Mouse (Mus musculus): ENCODE results near the gene Btf3.

Gene Btf3

DNA sequence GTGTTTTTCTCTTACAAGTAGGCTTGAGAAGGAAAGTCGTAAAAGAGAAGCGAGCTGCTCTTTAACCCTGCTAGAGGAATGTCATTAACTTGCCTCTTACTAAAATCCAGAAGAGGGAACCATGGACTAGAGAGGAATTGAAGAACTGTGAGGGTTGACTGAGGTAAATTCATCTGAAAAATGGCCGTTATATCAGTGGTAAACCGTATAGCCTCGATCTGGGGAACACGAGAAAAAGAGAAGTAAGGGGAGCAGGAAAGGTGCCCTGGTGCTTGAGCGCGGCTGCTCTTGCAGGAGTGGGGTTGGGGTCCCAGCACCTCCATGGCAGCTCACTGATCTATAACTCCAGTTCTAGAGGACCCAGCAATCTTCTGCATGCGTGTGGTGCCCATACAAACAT, 42.8 kb downstream of the Btf3 start:
- DNase-seq, result no peak

DNA sequence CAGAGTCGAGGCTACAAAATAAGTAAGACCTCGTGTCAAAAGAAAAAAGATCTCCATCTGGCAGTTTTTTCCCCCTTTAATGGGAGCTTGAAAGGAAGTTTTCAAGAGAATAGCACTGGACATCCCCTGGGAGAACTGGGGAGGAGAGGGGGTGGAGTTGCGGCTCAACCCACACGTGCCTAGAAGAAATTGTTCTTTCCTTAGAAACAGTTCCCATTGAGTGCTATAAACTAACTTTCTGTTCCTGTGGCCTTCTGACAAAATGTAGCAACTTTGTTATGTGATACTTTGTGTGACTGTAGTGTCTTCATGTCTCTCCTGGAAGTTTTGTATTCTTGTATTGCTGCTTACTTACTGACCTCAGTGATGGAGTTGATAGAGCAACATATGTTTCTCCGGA, 52.7 kb downstream of the Btf3 start:
- no peak for DNase-seq

DNA sequence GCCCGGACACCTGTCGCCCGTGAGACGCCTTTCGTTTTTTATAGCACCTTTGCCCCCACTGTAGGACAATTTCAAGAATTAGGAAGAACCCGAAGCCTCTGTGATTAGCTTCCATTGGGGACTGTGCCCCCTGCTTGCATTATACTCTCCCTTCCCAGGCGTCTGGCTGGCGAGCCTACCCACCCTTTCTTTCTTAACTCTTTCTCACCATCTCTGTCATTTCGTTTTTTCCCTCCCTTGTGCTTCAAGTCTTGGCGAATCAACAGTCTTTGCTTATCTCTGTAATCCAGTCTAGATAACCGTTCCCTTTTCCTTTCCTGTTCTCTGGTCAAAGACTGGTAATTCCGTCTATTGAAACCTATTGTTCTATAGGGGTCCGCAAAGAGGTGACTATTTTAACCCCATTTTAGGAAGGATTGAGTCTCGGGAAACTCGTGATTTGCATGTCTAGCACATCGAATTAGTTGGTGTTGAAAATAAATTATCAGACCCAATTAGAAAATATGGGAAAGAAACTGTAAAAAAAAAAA, 53.3 kb downstream of the Btf3 start:
- DNase-seq, result no peak

DNA sequence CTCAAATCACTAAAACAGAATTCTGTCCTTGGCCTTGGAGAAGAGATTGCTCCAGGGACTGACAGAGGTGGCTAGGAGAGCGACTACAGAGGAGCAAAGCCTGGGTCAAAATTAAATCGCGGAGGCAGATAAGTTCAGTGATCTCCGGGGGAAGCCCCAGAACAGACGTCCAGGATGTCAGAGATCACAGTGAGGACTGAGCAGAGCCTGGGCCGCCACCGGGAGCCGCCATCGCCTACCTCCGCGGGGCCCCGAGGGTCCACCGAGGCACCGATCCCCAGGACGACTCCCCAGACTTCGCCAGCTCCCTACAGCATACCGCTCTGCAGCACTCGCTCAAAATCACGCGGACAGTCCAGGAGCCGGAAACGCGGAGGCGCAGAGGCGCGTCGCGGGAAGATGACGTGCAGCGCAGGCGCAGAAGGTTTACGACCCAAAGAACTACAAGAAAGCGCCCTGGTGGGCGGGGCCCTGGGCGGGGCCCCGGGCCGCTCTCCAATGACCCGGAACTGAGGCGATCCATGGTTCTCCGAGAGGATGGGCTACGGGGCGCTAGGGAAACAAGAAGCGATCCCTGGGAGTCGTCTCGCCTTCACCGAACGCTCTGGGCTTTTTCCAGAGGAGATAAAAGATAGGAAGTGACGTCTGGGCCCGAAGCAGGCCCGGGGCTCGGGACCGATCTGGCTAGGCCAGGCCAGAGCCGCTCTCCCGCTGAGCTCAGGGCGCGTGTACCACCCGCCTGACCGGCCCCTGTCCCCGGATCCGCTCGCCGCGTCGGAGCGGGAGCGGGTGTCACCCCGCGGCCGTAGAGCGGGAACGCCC, 54.0 kb downstream of the Btf3 start, which contains the start of the genes Utp15 and Ankra2:
Utp15 (minus strand) TSS at position 406 of the 822 bp plus-strand sequence.
Ankra2 (plus strand) TSS at position 439 of the 822 bp plus-strand sequence.
- DNase-seq, result peak; percentile 94 to 99

Measured in cerebellum, adult 18-20 months (tissue).